Mouse (Mus musculus) intestine, embryonic 15.5 days (tissue): ENCODE measurements at regions not wholly inside any gene's neighbourhood (a gene's known extent, or its start where the extent isn't known, plus 50 kb on each side); places are given as distances from the start of the nearest gene placed in this dataset.

Source experiments
- ATAC-seq: fragments of 200-750 bp; cut with Nextera tagmentation; 2 replicates; pipeline ENCODE4 v1.8.0; 2017; ENCODE audit warnings: moderate TSS enrichment, moderate library complexity
- H3K27ac ChIP-seq: fragments of 300-500 bp; sonication (generic); 2 replicates; pipeline ENCODE4 v1.5.1; 2015; ENCODE audit warnings: mild to moderate bottlenecking, inconsistent platforms
- H3K27me3 ChIP-seq: fragments of 300-500 bp; sonication (generic); replicated peaks from 2 replicates; pipeline ENCODE4 v1.6.1; 2015; ENCODE audit warnings: inconsistent platforms
- H3K36me3 ChIP-seq: fragments of 300-500 bp; sonication (generic); 2 replicates; pipeline ENCODE4 v1.6.1; 2015; ENCODE audit warnings: inconsistent platforms
- H3K4me1 ChIP-seq: fragments of 300-500 bp; sonication (generic); replicated peaks from 2 replicates; pipeline ENCODE4 v1.6.1; 2015; ENCODE audit warnings: inconsistent platforms
- H3K4me2 ChIP-seq: fragments of 300-500 bp; sonication (generic); replicated peaks from 2 replicates; pipeline ENCODE4 v1.6.1; 2015; ENCODE audit warnings: mild to moderate bottlenecking, inconsistent platforms
- H3K4me3 ChIP-seq: fragments of 300-500 bp; sonication (generic); replicated peaks from 2 replicates; pipeline ENCODE4 v1.5.1; 2015; ENCODE audit warnings: inconsistent platforms
- H3K9ac ChIP-seq: fragments of 300-500 bp; sonication (generic); 2 replicates; pipeline ENCODE4 v1.6.1; 2015; ENCODE audit warnings: inconsistent platforms
- H3K9me3 ChIP-seq: fragments of 300-500 bp; sonication (generic); 2 replicates; pipeline ENCODE4 v1.6.1; 2016; ENCODE audit warnings: inconsistent platforms
- WGBS: fragments of 180-500 bp; shearing (Covaris S2); methylation state at CpG from one replicate; pipeline ENCODE4 v1.1.7; 2015; 5-methylcytosine and 5-hydroxymethylcytosine counted together

GRCm38 (mm10) chr13:46350075-46350747, 68.0 kb upstream of the Rbm24 start:
- 85% methylated on average over 7 of the region's 7 CpGs for WGBS
- ATAC-seq: no peak

DNA sequence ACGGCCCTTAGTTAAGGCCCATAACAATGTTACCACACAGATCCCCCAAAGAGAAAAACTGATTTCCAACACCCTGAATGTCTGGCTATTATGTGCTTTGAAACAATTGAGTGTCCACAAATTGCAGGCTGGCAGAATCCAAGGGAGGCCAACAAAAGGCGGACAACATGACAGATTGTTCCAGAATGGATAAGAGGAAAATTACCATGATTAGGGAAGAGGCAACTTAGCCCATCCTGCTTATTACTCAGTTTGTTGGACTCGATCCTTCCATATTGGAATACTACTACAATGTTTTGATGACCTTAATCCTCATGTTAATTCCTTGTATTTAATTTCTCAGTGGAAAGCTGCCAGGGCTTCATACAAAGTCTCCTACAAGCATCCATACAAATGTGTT, 62.9 kb upstream of the Rbm24 start:
- no peak for ATAC-seq
- Histone ChIP-seq H3K9ac (no peak overlapping the region), H3K4me3 (no peak overlapping the region), H3K9me3 (no peaks in the 10 kb centered on the region), H3K27me3 (no peaks in the 10 kb centered on the region), H3K4me2 (no peak overlapping the region), H3K36me3 (no peaks in the 10 kb centered on the region), H3K27ac (no peak overlapping the region), H3K4me1 (no peaks in the 10 kb centered on the region)
- WGBS: 89% methylated on average over 3 of the region's 3 CpGs

More at GRCm38 (mm10) chr13:46350075-46350747, 68.0 kb upstream of the Rbm24 start:
- H3K4me1 ChIP-seq: no peaks in the 10 kb centered on the region
- H3K4me2 ChIP-seq: no peak overlapping the region
- H3K9me3 ChIP-seq: no peaks in the 10 kb centered on the region
- H3K27ac ChIP-seq: no peak overlapping the region; the same call in 1 of the 2 replicates
- no peak overlapping the region for H3K9ac ChIP-seq
- H3K36me3 ChIP-seq: no peaks in the 10 kb centered on the region
- no peaks in the 10 kb centered on the region for H3K27me3 ChIP-seq
- H3K4me3 ChIP-seq: no peak overlapping the region

GRCm38 (mm10) chr13:46355975-46356374, 62.3 kb upstream of the Rbm24 start:
- Histone ChIP-seq H3K27me3 (no peaks in the 10 kb centered on the region), H3K4me2 (no peak overlapping the region), H3K9me3 (no peaks in the 10 kb centered on the region), H3K27ac (no peak overlapping the region), H3K4me3 (no peak overlapping the region), H3K36me3 (no peaks in the 10 kb centered on the region), H3K4me1 (no peaks in the 10 kb centered on the region), H3K9ac (no peak overlapping the region)
- no peak for ATAC-seq
- WGBS: 62% methylated on average over 1 of the region's 1 CpGs

DNA sequence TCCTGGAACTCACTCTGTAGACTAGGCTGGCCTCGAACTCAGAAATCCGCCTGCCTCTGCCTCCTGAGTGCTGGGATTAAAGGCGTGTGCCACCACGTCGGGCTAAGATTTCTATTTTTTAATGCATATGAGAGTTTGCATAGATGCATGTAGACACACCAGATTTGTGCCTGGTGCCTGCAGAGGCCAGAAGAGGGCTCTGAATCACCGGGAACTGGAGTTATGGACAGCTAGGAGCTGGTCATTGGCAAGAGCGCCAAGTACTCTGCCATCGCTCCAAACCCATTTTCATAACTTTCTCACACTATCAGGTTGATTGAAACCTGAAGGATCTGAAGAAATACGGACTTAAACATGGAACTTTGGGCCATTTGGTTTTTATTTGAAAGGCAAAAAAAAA, 61.2 kb upstream of the Rbm24 start:
- ATAC-seq: no peak
- Histone ChIP-seq H3K4me1 (no peaks in the 10 kb centered on the region), H3K9me3 (no peaks in the 10 kb centered on the region), H3K9ac (no peak overlapping the region), H3K36me3 (no peaks in the 10 kb centered on the region), H3K4me2 (no peak overlapping the region), H3K27ac (no peak overlapping the region), H3K27me3 (no peaks in the 10 kb centered on the region), H3K4me3 (no peak overlapping the region)
- WGBS: 92% methylated on average over 9 of the region's 9 CpGs

GRCm38 (mm10) chr13:46360495-46361120, 57.6 kb upstream of the Rbm24 start:
- no peaks in the 10 kb centered on the region for H3K27me3 ChIP-seq
- H3K4me1 ChIP-seq: no peaks in the 10 kb centered on the region
- no peak overlapping the region for H3K4me3 ChIP-seq
- no peak overlapping the region for H3K4me2 ChIP-seq
- 75% methylated on average over 12 of the region's 12 CpGs for WGBS
- H3K9me3 ChIP-seq: no peaks in the 10 kb centered on the region
- no peak for ATAC-seq
- H3K9ac ChIP-seq: no peak overlapping the region
- H3K36me3 ChIP-seq: no peaks in the 10 kb centered on the region
- H3K27ac ChIP-seq: no peak overlapping the region

- no peak overlapping the region for H3K4me3 ChIP-seq
- WGBS: 87% methylated on average over 13 of the region's 13 CpGs
- H3K9ac ChIP-seq: no peak overlapping the region
- no peaks in the 10 kb centered on the region for H3K36me3 ChIP-seq
- H3K27ac ChIP-seq: no peak overlapping the region
- no peak overlapping the region for H3K4me2 ChIP-seq
- no peaks in the 10 kb centered on the region for H3K9me3 ChIP-seq
- no peaks in the 10 kb centered on the region for H3K27me3 ChIP-seq
- no peaks in the 10 kb centered on the region for H3K4me1 ChIP-seq
- ATAC-seq: no peak
These were observed 54.6 kb upstream of the Rbm24 start for GRCm38 (mm10) chr13:46363456-46364201.

- Histone ChIP-seq H3K27ac (no peak overlapping the region), H3K4me1 (no peaks in the 10 kb centered on the region), H3K9me3 (no peaks in the 10 kb centered on the region), H3K4me3 (no peak overlapping the region), H3K4me2 (no peak overlapping the region), H3K36me3 (no peaks in the 10 kb centered on the region), H3K27me3 (no peaks in the 10 kb centered on the region), H3K9ac (no peak overlapping the region)
- 72% methylated on average over 7 of the region's 7 CpGs for WGBS
- ATAC-seq: no peak
These were observed 53.9 kb upstream of the Rbm24 start for GRCm38 (mm10) chr13:46364202-46364912.

DNA sequence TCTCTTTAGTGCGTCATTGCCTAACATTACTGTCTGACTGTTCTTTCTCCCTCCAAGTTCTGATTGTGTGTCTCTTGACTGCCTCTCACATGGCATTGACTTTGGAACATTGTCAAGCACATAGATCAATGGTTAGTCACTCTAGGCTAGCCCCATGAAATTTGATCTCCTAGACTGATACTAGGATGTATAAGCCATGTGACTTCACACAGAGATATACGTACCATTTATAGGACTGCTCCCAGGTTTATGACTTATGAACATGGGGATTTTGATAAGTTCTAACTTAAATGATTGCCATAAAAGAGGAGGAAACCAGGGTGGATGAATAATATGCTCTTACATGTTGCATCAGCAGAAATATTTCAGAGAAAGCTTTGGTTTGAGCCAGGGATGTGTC, 52.9 kb upstream of the Rbm24 start:
- no peak overlapping the region for H3K27ac ChIP-seq
- H3K9me3 ChIP-seq: no peaks in the 10 kb centered on the region
- no peak overlapping the region for H3K4me2 ChIP-seq
- H3K4me1 ChIP-seq: no peaks in the 10 kb centered on the region
- H3K36me3 ChIP-seq: no peaks in the 10 kb centered on the region
- no peaks in the 10 kb centered on the region for H3K27me3 ChIP-seq
- 70% methylated on average over 2 of the region's 2 CpGs for WGBS
- peak; percentile 90 for ATAC-seq
- no peak overlapping the region for H3K9ac ChIP-seq
- no peak overlapping the region for H3K4me3 ChIP-seq
